Mouse (Mus musculus) forebrain, embryonic 14.5 days (tissue): Measurements from ENCODE around the gene Mcpt8. TPM values are rescaled to one million over a fixed set of nuclear protein-coding genes. Genes with fewer than 3 reads are reported as not detected.
"Not testable (repeated sequence)": the region's sequence is repeated elsewhere in the genome, so short reads cannot be mapped to it uniquely, and the experiment has no call there.

Experiments
- ATAC-seq: fragments of 200-750 bp; cut with Nextera tagmentation; 2 replicates; pipeline ENCODE4 v1.8.0; 2017; ENCODE audit warnings: mild to moderate bottlenecking, moderate library complexity
- DNase-seq: peaks from one replicate; pipeline ENCODE4 v3.0.0-alpha.2; 2015; ENCODE audit warnings: low spot score
- H3K27ac ChIP-seq: fragments of 300-500 bp; sonication (generic); 2 replicates; pipeline ENCODE4 v1.5.1; 2014; ENCODE audit warnings: low read depth, mild to moderate bottlenecking, control low read depth, low read length, moderate library complexity
- H3K27me3 ChIP-seq: fragments of 300-500 bp; sonication (generic); replicated peaks from 2 replicates; pipeline ENCODE4 v1.6.1; 2014; ENCODE audit warnings: low read length, control low read depth, mixed read lengths; ENCODE audit not compliant: control insufficient read depth, insufficient read depth
- H3K36me3 ChIP-seq: fragments of 300-500 bp; sonication (generic); 2 replicates; pipeline ENCODE4 v1.6.1; 2014; ENCODE audit warnings: low read length, control low read depth; ENCODE audit not compliant: control insufficient read depth, insufficient read depth
- H3K4me1 ChIP-seq: fragments of 300-500 bp; sonication (generic); 2 replicates; pipeline ENCODE4 v1.6.1; 2014; ENCODE audit warnings: antibody characterized with exemption, low read length, control low read depth; ENCODE audit not compliant: control insufficient read depth, insufficient read depth
- H3K4me2 ChIP-seq: fragments of 300-500 bp; sonication (generic); 2 replicates; pipeline ENCODE4 v1.6.1; 2014; ENCODE audit warnings: mild to moderate bottlenecking, control low read depth, low read length
- H3K4me3 ChIP-seq: fragments of 300-500 bp; sonication (generic); 2 replicates; pipeline ENCODE4 v1.5.1; 2014; ENCODE audit warnings: low read depth, low read length, control low read depth
- H3K9ac ChIP-seq: fragments of 300-500 bp; sonication (generic); 2 replicates; pipeline ENCODE4 v1.6.1; 2014; ENCODE audit warnings: mild to moderate bottlenecking, low read length, control low read depth, moderate library complexity
- H3K9me3 ChIP-seq: fragments of 300-500 bp; sonication (generic); replicated peaks from 2 replicates; pipeline ENCODE4 v1.6.1; 2016; ENCODE audit warnings: low read length, control low read depth, mixed read lengths; ENCODE audit not compliant: control insufficient read depth
- WGBS: fragments of 180-500 bp; shearing (Covaris S2); extraction: QIAGEN DNeasy Blood & Tissue Kit; methylation state at CpG from one replicate; pipeline ENCODE4 v1.1.7; 2014; 5-methylcytosine and 5-hydroxymethylcytosine counted together
- polyA plus RNA-seq: library from polyadenylated mRNA; unstranded; fragments of >200 nt; fragmentation: Nextera tagmentation; extraction: Ambion mirVana; gene quantifications from 2 replicates; pipeline ENCODE4 v1.2.1, GENCODE M21; 2014

Gene Mcpt8
- polyA plus RNA-seq, 1 experiment from 2014 or later: 0.22 TPM

- Histone ChIP-seq H3K4me2 (no peak overlapping the region), H3K27ac (no peak overlapping the region), H3K9ac (no peak overlapping the region), H3K4me3 (no peak overlapping the region), H3K9me3 (no peaks in the 10 kb centered on the region), H3K36me3 (no peaks in the 10 kb centered on the region), H3K27me3 (no peaks in the 10 kb centered on the region), H3K4me1 (no peaks in the 10 kb centered on the region)
- ATAC-seq (no peak), DNase-seq (peak; percentile 60)
- WGBS: 49% methylated on average over 3 of the region's 3 CpGs
Measured at GRCm38 (mm10) chr14:56103452-56103851, 18.4 kb upstream of the Mcpt8 start.

GRCm38 (mm10) chr14:56102386-56102785, 17.3 kb upstream of the Mcpt8 start, which contains the start of gene Ctsg:
Ctsg (minus strand) TSS chr14:56102574.
- H3K4me3 ChIP-seq: no peak within 1 kb of the TSS
- ATAC-seq (no peak), DNase-seq (no peak)
- no peaks in the 10 kb centered on the region for H3K27me3 ChIP-seq
- whole genome bisulfite sequencing: 82% methylated on average over 10 of the region's 10 CpGs
- no peak within 1 kb of the TSS for H3K9ac ChIP-seq
- H3K4me1 ChIP-seq: no peaks in the 10 kb centered on the region
- H3K9me3 ChIP-seq: no peaks in the 10 kb centered on the region
- no peak within 1 kb of the TSS for H3K27ac ChIP-seq
- H3K36me3 ChIP-seq: no peaks in the 10 kb centered on the region
- no peak within 1 kb of the TSS for H3K4me2 ChIP-seq

GRCm38 (mm10) chr14:56098940-56099339, 13.9 kb upstream of the Mcpt8 start:
- H3K4me2 ChIP-seq: no peak overlapping the region
- H3K4me1 ChIP-seq: no peaks in the 10 kb centered on the region
- no peaks in the 10 kb centered on the region for H3K36me3 ChIP-seq
- no peak overlapping the region for H3K4me3 ChIP-seq
- DNase-seq (no peak), ATAC-seq (no peak)
- 79% methylated on average over 4 of the region's 4 CpGs for WGBS
- H3K9ac ChIP-seq: no peak overlapping the region
- H3K27me3 ChIP-seq: no peaks in the 10 kb centered on the region
- no peak overlapping the region for H3K27ac ChIP-seq
- no peaks in the 10 kb centered on the region for H3K9me3 ChIP-seq

DNA sequence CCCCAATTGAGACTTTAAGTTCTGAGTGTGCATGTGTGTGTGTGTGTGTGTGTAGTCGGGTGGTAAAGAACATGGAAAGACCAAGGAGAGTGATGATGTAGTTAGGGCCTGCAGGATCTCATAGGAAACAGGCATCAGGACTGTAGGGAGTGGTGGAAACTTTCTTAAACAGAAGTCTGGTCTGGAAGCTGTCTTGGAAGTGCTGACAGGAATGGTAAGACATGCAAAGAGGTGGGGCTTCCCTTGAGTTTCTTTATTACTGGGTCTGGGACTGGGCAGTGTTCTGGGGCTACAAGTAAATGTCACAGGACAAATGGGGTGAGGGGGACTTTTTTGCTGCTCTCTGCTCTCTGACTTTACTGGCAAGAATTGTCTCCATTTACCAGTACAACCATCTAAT, 12.5 kb upstream of the Mcpt8 start:
- no peak for ATAC-seq

DNA sequence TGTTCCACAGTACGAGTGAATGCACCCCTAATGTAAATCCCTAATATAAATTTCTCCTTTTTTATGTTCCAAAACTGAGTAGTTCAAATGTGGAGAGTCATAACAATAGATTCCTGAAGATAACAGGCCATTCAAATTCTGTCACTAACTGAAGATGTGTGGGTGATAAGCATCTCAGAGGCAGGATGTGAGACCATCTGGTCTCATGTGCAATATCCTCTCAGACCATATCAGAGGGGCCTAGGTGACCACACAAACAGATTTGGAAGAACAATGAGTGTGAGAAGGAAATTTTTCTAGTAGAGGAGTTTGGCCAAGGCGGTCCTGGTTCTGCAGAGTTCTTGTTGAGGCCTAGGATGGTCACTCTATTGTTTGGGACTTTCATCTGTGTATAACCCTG, 8.3 kb upstream of the Mcpt8 start:
- DNase-seq (no peak), ATAC-seq (no peak)
- no peak overlapping the region for H3K9ac ChIP-seq
- H3K9me3 ChIP-seq: no peaks in the 10 kb centered on the region
- no peak overlapping the region for H3K27ac ChIP-seq
- H3K27me3 ChIP-seq: no peaks in the 10 kb centered on the region
- no peak overlapping the region for H3K4me3 ChIP-seq
- no peak overlapping the region for H3K4me2 ChIP-seq
- no peaks in the 10 kb centered on the region for H3K36me3 ChIP-seq
- H3K4me1 ChIP-seq: no peaks in the 10 kb centered on the region
- WGBS: 85% methylated on average over 2 of the region's 2 CpGs

More for the DNA sequence above, 12.5 kb upstream of the Mcpt8 start:
- no peak for DNase-seq
- H3K27ac ChIP-seq: no peak overlapping the region
- H3K4me1 ChIP-seq: no peaks in the 10 kb centered on the region
- no peak overlapping the region for H3K4me2 ChIP-seq
- no peaks in the 10 kb centered on the region for H3K9me3 ChIP-seq
- H3K4me3 ChIP-seq: no peak overlapping the region
- 90% methylated on average over 1 of the region's 1 CpGs for WGBS
- no peaks in the 10 kb centered on the region for H3K36me3 ChIP-seq
- H3K9ac ChIP-seq: no peak overlapping the region
- H3K27me3 ChIP-seq: no peaks in the 10 kb centered on the region

DNA sequence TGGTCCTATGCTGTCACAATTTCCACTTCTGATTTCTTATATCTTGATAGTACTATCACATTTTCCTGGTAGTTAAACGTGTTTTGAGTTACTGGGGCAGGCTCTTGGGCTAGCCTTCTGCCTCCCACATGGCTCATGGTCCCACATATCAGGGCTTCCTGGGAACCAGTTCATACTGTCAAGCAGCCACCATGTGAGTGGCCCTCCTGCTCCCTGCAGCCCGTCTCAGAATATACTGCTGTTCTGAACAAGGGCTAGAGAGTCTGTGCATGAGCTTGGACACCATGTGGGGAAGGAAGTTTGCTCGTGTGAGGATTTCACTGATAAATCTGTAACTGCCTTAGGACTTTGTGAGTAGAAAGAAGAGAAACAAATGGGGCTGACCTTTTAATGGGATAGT, 1.6 kb upstream of the Mcpt8 start:
- Histone ChIP-seq H3K9ac (no peak overlapping the region), H3K9me3 (no peaks in the 10 kb centered on the region), H3K27me3 (no peaks in the 10 kb centered on the region), H3K4me2 (no peak overlapping the region), H3K36me3 (no peaks in the 10 kb centered on the region), H3K27ac (no peak overlapping the region), H3K4me1 (no peaks in the 10 kb centered on the region), H3K4me3 (no peak overlapping the region)
- ATAC-seq (no peak), DNase-seq (no peak)
- whole genome bisulfite sequencing: 77% methylated on average over 3 of the region's 3 CpGs

DNA sequence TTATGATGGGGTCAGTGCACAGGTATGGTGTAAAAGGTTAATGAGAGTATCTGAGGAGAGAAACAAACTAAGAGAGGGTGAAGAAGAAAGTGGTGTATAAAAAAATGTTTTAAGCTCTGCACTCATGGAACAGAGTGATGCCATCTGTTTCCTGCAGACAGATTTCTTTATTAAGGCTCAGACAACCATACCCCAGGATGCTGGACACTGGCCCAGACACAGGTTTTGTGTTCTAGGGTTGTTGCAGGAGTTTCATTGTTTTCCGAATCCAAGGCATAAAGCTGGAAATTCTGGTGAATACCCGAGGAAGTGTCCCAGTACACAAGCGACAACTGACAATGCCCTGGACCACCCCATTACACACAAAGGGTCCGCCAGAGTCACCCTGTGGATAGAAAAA, 3.1 kb downstream of the Mcpt8 start:
- ATAC-seq (no peak), DNase-seq (no peak)
- Histone ChIP-seq H3K27ac (no peak overlapping the region), H3K27me3 (no peaks in the 10 kb centered on the region), H3K4me3 (no peak overlapping the region), H3K9me3 (no peaks in the 10 kb centered on the region), H3K36me3 (no peaks in the 10 kb centered on the region), H3K4me2 (no peak overlapping the region), H3K4me1 (no peaks in the 10 kb centered on the region), H3K9ac (no peak overlapping the region)
- WGBS: 69% methylated on average over 4 of the region's 4 CpGs

DNA sequence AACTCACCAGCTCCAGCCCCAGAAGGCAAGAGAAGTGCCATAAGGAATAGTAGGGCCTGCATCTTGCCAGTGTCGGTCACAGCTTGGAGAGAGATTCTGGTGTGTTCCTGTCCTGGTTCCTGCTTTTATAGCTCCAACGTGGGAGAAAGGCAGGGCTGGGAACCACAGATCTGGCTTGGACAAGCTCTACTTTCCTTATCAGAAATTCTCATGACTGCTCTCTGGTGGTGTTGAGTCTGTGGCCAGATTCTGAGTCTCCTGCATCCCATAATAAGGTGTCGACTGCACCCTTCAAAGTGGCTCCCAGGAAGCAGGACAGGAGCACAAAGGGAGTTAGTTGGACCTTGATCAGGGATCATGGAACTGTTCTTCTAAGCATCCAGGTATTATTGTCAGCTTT, 22.9 kb downstream of the Mcpt8 start, which contains the start of gene Mcpt4:
Gene Mcpt4, minus strand, starts transcription at position 101 of the 400 bp plus-strand sequence.
- 83% methylated on average over 3 of the region's 3 CpGs for WGBS
- not testable (repeated sequence) for H3K4me3 ChIP-seq, H3K27me3 ChIP-seq, H3K36me3 ChIP-seq, H3K9me3 ChIP-seq, H3K27ac ChIP-seq, H3K4me2 ChIP-seq, H3K9ac ChIP-seq, H3K4me1 ChIP-seq, DNase-seq, ATAC-seq

DNA sequence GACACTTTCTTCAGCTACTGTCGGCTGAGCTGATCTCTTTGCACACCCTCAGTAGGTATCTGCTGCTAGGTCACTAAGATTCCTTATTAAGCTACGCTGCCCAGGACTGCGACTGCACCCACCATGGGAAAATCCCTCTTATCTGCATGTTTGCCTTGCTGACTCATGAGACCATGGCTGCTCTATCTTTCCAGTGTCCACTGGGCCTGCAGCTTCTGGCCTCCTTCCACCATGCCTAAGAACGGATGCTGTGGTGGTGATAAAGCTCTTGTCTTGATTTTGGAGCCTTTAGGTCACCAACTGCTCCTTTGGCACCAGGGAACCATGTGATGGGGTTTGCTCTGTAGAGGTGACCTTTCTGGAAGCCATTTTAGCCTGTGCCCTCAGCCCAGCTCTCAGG, 27.4 kb downstream of the Mcpt8 start:
- H3K27me3 ChIP-seq: no peaks in the 10 kb centered on the region
- ATAC-seq (no peak), DNase-seq (no peak)
- H3K36me3 ChIP-seq: no peaks in the 10 kb centered on the region
- no peak overlapping the region for H3K4me3 ChIP-seq
- H3K9ac ChIP-seq: no peak overlapping the region
- H3K4me2 ChIP-seq: no peak overlapping the region
- no peaks in the 10 kb centered on the region for H3K9me3 ChIP-seq
- no peak overlapping the region for H3K27ac ChIP-seq
- 89% methylated on average over 4 of the region's 4 CpGs for WGBS
- no peaks in the 10 kb centered on the region for H3K4me1 ChIP-seq
